Mouse (Mus musculus): ENCODE results near the gene Hsp90ab1. TPM values are rescaled to one million over a fixed set of nuclear protein-coding genes. Genes with fewer than 3 reads are reported as not detected.
A peak's percentile ranks its signal among the peaks of the same experiment; 100 is the strongest.

The Hsp90ab1 gene
- polyA plus RNA-seq, 1 experiment = 3,708 TPM

- Histone ChIP-seq H3K36me3 (ENCODE audit: control insufficient read depth, insufficient read depth, low read length, poor library complexity, severe bottlenecking) (no peaks in the 10 kb centered on the region), H3K4me1 (ENCODE audit: control insufficient read depth, insufficient read depth, low read length) (peaks cover 3% of the 10 kb centered on the region), H3K27ac (ENCODE audit: insufficient read depth, low read length) (no peak overlapping the region), H3K27me3 (ENCODE audit: control insufficient read depth, insufficient read depth, low read length, poor library complexity, severe bottlenecking) (no peaks in the 10 kb centered on the region), H3K4me3 (ENCODE audit: low read depth, low read length) (no peak overlapping the region), H3K9me3 (replicated peaks; ENCODE audit: control insufficient read depth, insufficient read depth, low read length, poor library complexity, severe bottlenecking) (no peaks in the 10 kb centered on the region), H3K9ac (ENCODE audit: low read depth, poor library complexity, severe bottlenecking) (no peak overlapping the region)
- TF ChIP-seq EP300 (IDR thresholded peaks at IDR 0.05; ENCODE audit: insufficient read depth, low read depth, low read length) (no peak), POLR2A (IDR thresholded peaks at IDR 0.05; ENCODE audit: insufficient read depth, low read length) (no peak), CTCF (IDR thresholded peaks at IDR 0.05; ENCODE audit: low read depth, low read length) (no peak)
These were observed 30.0 kb downstream of the Hsp90ab1 start for GRCm38 (mm10) chr17:45543115-45543514.

GRCm38 (mm10) chr17:45542705-45543104 is 30.4 kb downstream of the Hsp90ab1 start:
- no peaks in the 10 kb centered on the region for H3K9me3 ChIP-seq (replicated peaks; ENCODE audit: control insufficient read depth, insufficient read depth, low read length, poor library complexity, severe bottlenecking)
- H3K4me3 ChIP-seq (ENCODE audit: low read depth, low read length) = no peak overlapping the region
- TF ChIP-seq EP300 (IDR thresholded peaks at IDR 0.05; ENCODE audit: insufficient read depth, low read depth, low read length) (no peak), CTCF (IDR thresholded peaks at IDR 0.05; ENCODE audit: low read depth, low read length) (no peak), POLR2A (IDR thresholded peaks at IDR 0.05; ENCODE audit: insufficient read depth, low read length) (no peak)
- H3K27me3 ChIP-seq (ENCODE audit: control insufficient read depth, insufficient read depth, low read length, poor library complexity, severe bottlenecking) = no peaks in the 10 kb centered on the region
- H3K4me1 ChIP-seq (ENCODE audit: control insufficient read depth, insufficient read depth, low read length) = peaks cover 3% of the 10 kb centered on the region
- no peaks in the 10 kb centered on the region for H3K36me3 ChIP-seq (ENCODE audit: control insufficient read depth, insufficient read depth, low read length, poor library complexity, severe bottlenecking)
- H3K9ac ChIP-seq (ENCODE audit: low read depth, poor library complexity, severe bottlenecking) = no peak overlapping the region
- no peak overlapping the region for H3K27ac ChIP-seq (ENCODE audit: insufficient read depth, low read length)

GRCm38 (mm10) chr17:45542129-45542528 is 30.9 kb downstream of the Hsp90ab1 start:
- Histone ChIP-seq H3K27me3 (ENCODE audit: control insufficient read depth, insufficient read depth, low read length, poor library complexity, severe bottlenecking) (no peaks in the 10 kb centered on the region), H3K9ac (ENCODE audit: low read depth, poor library complexity, severe bottlenecking) (no peak overlapping the region), H3K36me3 (ENCODE audit: control insufficient read depth, insufficient read depth, low read length, poor library complexity, severe bottlenecking) (no peaks in the 10 kb centered on the region), H3K27ac (ENCODE audit: insufficient read depth, low read length) (no peak overlapping the region), H3K4me3 (ENCODE audit: low read depth, low read length) (no peak overlapping the region), H3K9me3 (replicated peaks; ENCODE audit: control insufficient read depth, insufficient read depth, low read length, poor library complexity, severe bottlenecking) (no peaks in the 10 kb centered on the region), H3K4me1 (ENCODE audit: control insufficient read depth, insufficient read depth, low read length) (peaks cover 3% of the 10 kb centered on the region)
- TF ChIP-seq POLR2A (IDR thresholded peaks at IDR 0.05; ENCODE audit: insufficient read depth, low read length) = no peak
- TF ChIP-seq CTCF (IDR thresholded peaks at IDR 0.05; ENCODE audit: low read depth, low read length) = no peak
- TF ChIP-seq EP300 (IDR thresholded peaks at IDR 0.05; ENCODE audit: insufficient read depth, low read depth, low read length) = no peak

DNA sequence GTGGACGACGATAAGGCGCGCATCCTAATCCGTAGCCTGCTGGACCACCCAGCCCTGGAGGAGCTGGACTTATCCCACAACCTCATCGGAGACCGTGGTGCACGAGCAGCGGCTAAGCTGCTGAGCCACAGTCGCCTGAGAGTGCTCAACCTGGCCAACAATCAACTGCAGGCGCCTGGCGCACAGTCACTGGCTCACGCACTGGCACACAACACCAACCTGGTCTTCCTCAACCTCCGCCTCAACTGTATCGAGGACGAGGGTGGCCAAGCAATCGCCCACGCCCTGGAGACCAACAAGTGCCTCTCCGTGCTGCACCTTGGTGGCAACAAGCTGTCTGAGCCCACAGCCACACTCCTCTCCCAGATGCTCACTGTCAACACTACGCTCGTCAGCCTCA is 33.4 kb downstream of the Hsp90ab1 start:
- Histone ChIP-seq H3K27ac (ENCODE audit: insufficient read depth, low read length) (no peak overlapping the region), H3K36me3 (ENCODE audit: control insufficient read depth, insufficient read depth, low read length, poor library complexity, severe bottlenecking) (no peaks in the 10 kb centered on the region), H3K27me3 (ENCODE audit: control insufficient read depth, insufficient read depth, low read length, poor library complexity, severe bottlenecking) (no peaks in the 10 kb centered on the region), H3K4me3 (ENCODE audit: low read depth, low read length) (peak overlapping the region; percentile 34), H3K9me3 (replicated peaks; ENCODE audit: control insufficient read depth, insufficient read depth, low read length, poor library complexity, severe bottlenecking) (no peaks in the 10 kb centered on the region), H3K9ac (ENCODE audit: low read depth, poor library complexity, severe bottlenecking) (no peak overlapping the region), H3K4me1 (ENCODE audit: control insufficient read depth, insufficient read depth, low read length) (peaks cover 3% of the 10 kb centered on the region)
- TF ChIP-seq POLR2A (IDR thresholded peaks at IDR 0.05; ENCODE audit: insufficient read depth, low read length) (no peak), CTCF (IDR thresholded peaks at IDR 0.05; ENCODE audit: low read depth, low read length) (no peak), EP300 (IDR thresholded peaks at IDR 0.05; ENCODE audit: insufficient read depth, low read depth, low read length) (no peak)

GRCm38 (mm10) chr17:45538394-45538793 is 34.7 kb downstream of the Hsp90ab1 start:
- TF ChIP-seq CTCF (IDR thresholded peaks at IDR 0.05; ENCODE audit: low read depth, low read length) (no peak), POLR2A (IDR thresholded peaks at IDR 0.05; ENCODE audit: insufficient read depth, low read length) (no peak), EP300 (IDR thresholded peaks at IDR 0.05; ENCODE audit: insufficient read depth, low read depth, low read length) (no peak)
- H3K36me3 ChIP-seq (ENCODE audit: control insufficient read depth, insufficient read depth, low read length, poor library complexity, severe bottlenecking) = no peaks in the 10 kb centered on the region
- no peak overlapping the region for H3K9ac ChIP-seq (ENCODE audit: low read depth, poor library complexity, severe bottlenecking)
- H3K27ac ChIP-seq (ENCODE audit: insufficient read depth, low read length) = no peak overlapping the region
- H3K27me3 ChIP-seq (ENCODE audit: control insufficient read depth, insufficient read depth, low read length, poor library complexity, severe bottlenecking) = no peaks in the 10 kb centered on the region
- no peak overlapping the region for H3K4me3 ChIP-seq (ENCODE audit: low read depth, low read length)
- H3K9me3 ChIP-seq (replicated peaks; ENCODE audit: control insufficient read depth, insufficient read depth, low read length, poor library complexity, severe bottlenecking) = no peaks in the 10 kb centered on the region
- no peaks in the 10 kb centered on the region for H3K4me1 ChIP-seq (ENCODE audit: control insufficient read depth, insufficient read depth, low read length)

DNA sequence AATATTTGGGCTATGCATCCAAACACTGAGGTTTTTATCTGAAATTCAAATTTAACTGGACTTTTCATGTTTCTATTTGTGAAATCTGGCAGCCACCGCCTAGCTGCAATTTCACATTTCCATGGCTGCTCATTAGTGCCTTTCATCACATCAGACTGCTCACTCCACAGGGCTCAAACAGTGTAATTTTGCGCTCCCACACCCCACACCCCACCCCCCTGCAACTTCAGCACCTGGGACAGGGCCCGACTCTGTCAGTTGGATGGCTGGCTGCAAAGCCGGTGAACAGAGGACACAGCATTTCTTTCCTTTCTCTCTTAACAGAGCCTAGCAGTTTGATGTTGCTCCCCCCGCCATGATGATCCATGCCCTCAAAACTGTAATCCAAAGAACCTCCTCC is 36.8 kb downstream of the Hsp90ab1 start:
- TF ChIP-seq EP300 (IDR thresholded peaks at IDR 0.05; ENCODE audit: insufficient read depth, low read depth, low read length) = no peak
- no peak for TF ChIP-seq POLR2A (IDR thresholded peaks at IDR 0.05; ENCODE audit: insufficient read depth, low read length)
- TF ChIP-seq CTCF (IDR thresholded peaks at IDR 0.05; ENCODE audit: low read depth, low read length) = no peak
- no peaks in the 10 kb centered on the region for H3K27me3 ChIP-seq (ENCODE audit: control insufficient read depth, insufficient read depth, low read length, poor library complexity, severe bottlenecking)

More for the DNA sequence above, 36.8 kb downstream of the Hsp90ab1 start:
- H3K4me1 ChIP-seq (ENCODE audit: control insufficient read depth, insufficient read depth, low read length) = no peaks in the 10 kb centered on the region
- no peak overlapping the region for H3K27ac ChIP-seq (ENCODE audit: insufficient read depth, low read length)
- H3K36me3 ChIP-seq (ENCODE audit: control insufficient read depth, insufficient read depth, low read length, poor library complexity, severe bottlenecking) = no peaks in the 10 kb centered on the region
- H3K9ac ChIP-seq (ENCODE audit: low read depth, poor library complexity, severe bottlenecking) = no peak overlapping the region
- H3K4me3 ChIP-seq (ENCODE audit: low read depth, low read length) = no peak overlapping the region
- H3K9me3 ChIP-seq (replicated peaks; ENCODE audit: control insufficient read depth, insufficient read depth, low read length, poor library complexity, severe bottlenecking) = no peaks in the 10 kb centered on the region
